Mouse (Mus musculus): ENCODE data around the gene Tgif1.
A peak's percentile ranks its signal among the peaks of the same experiment; 100 is the strongest.
"Not testable (repeated sequence)": the region's sequence is repeated elsewhere in the genome, so short reads cannot be mapped to it uniquely, and the experiment has no call there.

Gene Tgif1

DNA sequence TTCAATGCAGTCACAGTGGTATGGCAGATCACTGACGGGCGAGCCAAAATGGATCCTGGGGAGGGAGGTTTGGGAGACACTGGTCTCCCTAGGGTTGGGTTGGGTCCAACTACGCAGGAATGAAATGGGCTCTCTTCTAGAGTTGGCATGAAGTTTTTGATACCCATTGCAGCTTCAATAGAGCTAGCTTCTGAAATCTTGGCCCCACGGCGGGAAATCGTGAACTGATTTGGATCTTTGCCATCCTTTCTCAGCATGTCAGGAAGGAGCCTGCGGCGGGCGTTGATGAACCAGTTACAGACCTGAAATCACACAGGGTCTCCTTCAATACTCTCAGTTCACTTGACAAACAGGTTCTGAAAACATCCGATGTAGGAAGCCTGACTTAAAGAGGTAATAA lies 8.4 kb downstream of the Tgif1 start:
- DNase-seq (ENCODE audit: low spot score): no peak

DNA sequence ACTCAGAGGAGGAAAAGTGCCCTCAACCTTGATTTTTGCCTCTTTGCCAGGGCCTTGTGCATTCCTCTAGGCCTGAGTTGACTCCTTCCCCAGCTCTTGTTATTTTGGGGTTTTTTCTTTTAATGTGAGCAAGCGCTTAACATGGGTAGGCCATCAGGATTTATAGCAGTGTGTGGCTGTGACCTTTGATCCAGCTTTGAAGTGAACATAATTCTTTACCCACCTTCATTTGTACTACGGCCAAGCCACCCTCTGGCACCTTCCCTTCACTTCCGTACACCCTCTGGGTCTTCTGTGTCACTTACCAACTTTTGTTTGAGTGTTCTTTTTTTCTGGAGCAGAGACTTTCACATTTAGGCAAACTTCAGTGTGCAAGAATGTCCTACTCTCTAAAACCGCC lies 10.1 kb downstream of the Tgif1 start:
- DNase-seq (ENCODE audit: low spot score): no peak

DNA sequence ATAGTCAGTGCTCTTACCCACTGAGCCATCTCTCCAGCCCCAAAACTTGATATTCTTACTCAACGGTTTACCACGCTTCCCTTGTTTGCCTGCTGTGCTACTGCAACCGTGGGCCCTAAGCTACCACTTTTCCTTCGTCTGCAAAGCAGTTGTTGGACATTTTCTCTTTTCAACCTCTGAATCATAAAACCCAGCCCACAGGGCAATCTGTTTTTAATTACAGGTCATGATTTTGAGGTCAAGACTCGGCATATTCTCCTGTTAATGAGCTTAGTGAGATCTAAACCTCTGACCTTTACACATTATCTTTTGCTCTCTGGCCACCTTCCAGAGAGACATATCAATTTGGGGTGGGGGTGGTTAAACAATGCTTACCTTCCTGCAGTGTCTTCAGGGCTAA lies 14.8 kb downstream of the Tgif1 start:
- no peak for DNase-seq (ENCODE audit: low spot score)

DNA sequence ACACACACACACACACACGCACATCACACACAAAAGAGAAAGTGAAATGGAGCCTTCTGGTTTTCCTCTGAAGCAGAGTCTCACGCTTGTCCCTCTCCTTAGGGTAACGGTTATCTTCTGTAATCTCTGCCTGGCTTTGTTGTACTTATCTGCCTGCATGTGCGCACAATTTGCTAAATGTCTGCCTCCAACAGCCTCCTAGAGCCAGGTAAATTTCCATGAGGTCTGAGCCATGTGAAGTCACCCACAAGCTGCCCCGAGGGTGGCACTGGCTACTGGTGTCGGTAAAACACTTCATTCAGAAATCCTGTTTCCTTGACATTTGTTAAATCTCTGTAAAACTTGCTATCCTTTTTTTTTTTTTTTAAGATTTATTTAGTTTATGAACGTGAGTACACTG lies 15.3 kb downstream of the Tgif1 start:
- DNase-seq (ENCODE audit: low spot score): no peak

DNA sequence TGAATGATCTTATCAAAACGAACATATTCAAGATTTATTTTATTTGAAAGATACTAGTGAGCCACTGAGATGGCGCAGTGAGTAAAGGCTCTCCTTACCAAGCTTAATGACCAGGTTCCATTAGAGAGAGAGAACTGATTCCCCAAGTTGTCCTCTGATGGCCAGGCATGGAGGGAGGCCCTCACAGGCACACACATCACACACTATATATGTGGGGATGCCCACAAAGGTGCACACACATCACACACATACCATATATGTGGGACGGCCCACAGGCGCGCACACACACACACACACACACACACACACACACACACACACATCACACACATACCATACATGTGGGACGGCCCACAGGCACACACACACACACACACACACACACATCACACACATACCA lies 15.9 kb downstream of the Tgif1 start:
- not testable (repeated sequence) for DNase-seq (ENCODE audit: low spot score)

DNA sequence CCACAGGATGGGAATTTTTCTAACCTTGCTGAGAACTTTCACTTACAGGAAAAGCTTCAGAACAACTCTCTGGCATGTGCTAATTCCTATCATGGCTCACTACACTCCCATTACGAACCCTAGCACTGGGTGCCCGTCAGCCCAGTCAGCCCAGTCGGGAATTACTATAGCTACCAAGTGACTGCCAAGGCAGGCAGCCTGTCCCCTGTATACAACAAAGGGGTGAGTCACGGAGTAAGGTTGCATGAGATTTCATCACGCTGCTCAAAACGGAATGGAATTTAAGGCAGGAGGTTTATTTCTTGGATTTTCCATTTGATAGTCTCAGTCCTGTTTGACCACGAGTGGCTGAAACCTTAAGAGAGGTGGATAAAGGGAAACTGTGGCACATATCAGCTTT lies 16.5 kb downstream of the Tgif1 start:
- no peak for DNase-seq (ENCODE audit: low spot score)

DNA sequence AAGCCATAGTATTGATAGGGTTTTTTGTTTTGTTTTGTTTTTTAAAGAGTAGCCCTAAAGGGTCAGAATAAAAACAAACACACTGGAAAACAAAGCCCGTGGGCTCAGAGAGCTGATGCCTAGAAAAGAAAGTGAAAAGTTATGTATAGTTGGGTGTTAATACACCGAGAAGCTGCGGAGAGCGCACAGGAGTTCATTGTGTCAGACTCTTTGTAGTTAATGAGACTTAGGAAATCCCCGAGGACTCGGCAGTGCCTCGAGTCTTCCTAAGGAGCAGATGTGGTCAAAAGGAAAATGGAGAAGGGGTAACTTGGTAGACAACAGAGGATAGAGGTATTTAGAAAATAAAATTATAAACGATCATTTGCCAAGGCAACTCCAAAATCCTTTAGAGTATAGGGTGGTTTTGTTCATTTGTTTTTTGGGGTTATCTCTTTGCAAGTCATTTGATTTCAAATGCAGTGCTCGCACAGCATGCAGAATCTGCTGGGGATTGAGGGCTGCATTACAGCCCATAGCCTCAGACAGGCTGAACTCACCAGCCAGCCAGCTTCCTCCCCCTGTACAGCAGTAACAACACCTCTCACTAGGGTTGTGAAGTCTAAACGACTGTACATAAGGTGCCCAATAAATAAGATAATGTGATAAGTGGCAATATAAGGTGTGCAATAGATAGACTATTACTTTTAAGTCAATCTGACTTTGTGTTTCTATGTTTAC lies 18.1 kb downstream of the Tgif1 start:
- no peak for DNase-seq (ENCODE audit: low spot score)

DNA sequence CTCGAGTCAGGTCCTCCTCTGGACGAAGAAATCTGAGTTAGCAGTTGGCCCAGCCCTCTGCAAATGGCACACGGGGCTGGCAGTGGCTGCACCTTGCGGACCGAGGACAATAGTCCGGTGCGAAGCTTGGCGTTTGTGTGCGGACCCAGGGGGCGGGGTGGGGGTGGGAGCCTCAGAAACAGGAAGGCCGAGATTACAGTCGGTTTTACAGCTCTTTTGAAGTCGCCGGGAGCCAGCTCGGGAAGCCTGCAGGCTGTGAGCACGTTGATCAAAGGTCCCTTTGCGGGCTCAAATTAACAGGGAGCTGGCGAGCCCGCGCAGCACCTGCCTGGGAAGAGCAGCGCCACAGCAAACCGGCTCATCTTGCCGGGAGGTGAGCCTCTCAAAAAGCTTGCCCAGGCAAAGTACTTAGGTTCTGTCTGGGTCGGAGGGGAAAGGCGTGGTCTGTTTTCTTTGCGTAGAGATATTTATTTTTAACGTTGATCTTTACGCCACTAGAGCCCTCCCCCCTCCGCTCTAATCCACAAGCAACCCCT lies 18.8 kb downstream of the Tgif1 start:
- no peak for DNase-seq (ENCODE audit: low spot score)

DNA sequence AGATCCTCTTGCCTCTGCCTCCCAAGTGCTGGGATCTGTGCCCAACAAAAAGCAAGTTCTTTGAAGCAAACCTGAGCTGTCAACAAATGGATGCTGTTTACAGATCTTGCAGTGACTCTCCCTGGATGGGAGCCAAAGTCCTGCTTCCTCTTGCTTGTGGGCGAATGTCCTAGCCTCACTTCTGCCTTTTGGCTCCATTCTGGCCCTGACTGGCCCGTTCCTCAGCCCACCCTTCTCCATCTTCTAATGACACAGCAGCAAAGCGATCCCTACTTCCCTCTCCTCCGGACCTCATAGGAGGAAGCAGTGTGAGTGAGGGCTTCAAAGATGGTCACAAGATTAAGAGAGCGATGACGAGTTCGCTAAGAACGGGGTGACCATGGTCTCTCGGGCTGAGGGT lies 20.8 kb downstream of the Tgif1 start:
- no peak for DNase-seq (ENCODE audit: low spot score)

DNA sequence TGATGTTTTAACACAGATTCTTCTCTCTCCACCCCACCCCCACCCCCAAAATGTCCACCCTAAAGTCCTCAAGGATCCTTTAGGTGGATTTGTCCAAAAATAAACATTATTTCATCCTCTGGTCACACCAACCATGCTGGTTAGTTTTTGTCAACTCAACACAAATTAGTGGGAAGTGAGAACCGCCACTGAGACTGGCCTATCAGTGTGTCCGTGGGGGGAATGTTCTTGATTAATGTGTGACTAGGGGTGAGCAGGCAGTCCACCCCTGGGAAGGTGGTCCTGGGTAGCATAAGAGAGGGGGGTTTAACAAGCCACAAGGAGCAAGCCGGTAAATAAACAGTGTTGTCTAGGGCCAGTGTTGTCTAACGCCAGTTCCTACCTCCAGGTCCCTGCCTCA lies 21.8 kb downstream of the Tgif1 start:
- DNase-seq (ENCODE audit: low spot score): no peak

DNA sequence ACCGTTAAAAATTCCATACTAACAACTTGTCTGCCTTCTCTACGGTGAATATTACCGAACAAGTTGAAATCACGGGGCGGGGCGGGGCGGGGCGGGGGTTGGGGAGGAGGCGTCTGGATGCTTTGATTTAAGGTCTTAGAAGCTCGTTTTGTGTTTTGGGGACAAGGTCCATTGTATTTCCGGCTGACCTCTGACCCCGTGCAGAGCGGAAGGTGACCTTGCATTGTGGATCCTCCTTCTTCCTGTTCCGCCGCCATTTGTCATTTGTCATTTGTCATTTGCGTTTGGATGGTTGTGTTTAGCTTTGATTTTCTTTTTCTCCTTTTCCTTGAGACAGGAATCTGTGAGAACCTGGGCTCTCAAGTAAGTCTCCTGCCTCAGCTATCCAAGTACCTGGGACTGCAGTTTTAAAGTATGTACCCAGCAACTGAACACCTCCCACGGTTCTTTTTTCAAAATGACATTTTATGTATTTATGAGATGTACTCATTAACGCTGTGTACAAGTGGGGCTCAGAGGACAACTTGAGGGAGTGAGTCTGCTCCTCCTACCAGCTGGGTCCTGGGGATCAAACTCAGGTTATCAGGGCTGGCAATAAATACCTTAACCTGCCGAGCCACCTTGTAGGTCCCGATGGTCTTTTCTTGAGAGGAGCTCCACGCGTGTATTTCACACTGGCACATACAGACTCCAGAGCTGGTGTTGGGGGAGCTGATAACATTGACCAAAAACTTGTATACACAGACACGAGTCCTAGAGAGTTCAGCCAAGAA lies 23.2 kb downstream of the Tgif1 start:
- no peak for DNase-seq (ENCODE audit: low spot score)

DNA sequence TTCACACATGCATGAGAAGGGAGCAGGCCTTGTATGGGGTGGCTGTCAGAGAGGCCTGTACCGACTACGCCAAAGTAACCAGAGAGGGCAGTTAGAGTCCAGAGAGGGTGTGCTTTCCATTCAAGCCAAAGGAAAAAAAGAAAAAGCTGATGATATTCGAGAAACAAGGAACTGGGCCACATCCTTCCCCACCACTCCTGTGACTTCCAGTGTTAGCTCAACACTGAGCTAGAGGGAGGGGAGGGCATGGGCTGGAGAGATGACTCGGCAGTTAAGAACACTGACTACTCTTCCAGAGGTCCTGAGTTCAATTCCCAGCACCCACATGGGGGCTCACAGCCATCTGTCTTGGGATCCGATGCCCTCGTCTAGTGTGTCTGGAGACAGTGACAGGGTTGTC lies 24.1 kb downstream of the Tgif1 start:
- DNase-seq (ENCODE audit: low spot score): no peak

DNA sequence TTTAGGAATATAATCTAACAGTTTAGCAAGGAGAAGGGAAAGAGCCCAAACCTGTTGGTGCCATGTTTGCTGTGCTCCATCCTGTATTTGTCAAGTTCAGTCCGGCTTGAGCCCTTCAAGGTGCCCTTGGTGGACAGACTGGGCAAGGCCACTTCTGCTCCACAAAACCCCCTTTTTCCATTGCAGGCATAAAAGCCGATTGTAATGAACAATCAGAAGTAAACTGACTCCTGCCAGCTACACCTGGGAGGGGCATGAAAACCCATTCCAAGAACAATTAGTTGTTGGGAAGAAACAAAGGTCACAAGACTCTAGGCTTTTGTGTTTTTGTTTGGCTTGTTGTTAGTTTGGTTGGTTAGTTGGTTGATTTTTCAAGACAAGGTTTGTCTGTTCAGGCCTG lies 24.8 kb downstream of the Tgif1 start:
- DNase-seq (ENCODE audit: low spot score): no peak

DNA sequence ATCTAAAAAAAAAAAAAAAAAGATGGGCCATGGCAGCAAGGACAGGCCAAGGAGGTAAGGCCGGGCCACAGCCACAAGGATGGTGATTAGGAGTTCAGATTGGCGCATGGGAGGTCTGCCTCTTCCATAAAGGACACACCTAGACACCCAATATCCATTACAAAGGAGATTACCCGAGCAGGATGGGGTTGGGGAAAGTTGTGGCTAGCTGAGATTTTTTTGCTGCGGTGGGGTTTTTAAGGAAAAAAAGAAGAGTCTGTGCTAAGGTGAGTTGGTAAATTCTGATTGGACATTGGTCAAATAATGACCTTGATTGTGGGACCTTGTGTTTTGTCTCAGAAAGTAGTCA lies 25.2 kb downstream of the Tgif1 start:
- no peak for DNase-seq (ENCODE audit: low spot score)

DNA sequence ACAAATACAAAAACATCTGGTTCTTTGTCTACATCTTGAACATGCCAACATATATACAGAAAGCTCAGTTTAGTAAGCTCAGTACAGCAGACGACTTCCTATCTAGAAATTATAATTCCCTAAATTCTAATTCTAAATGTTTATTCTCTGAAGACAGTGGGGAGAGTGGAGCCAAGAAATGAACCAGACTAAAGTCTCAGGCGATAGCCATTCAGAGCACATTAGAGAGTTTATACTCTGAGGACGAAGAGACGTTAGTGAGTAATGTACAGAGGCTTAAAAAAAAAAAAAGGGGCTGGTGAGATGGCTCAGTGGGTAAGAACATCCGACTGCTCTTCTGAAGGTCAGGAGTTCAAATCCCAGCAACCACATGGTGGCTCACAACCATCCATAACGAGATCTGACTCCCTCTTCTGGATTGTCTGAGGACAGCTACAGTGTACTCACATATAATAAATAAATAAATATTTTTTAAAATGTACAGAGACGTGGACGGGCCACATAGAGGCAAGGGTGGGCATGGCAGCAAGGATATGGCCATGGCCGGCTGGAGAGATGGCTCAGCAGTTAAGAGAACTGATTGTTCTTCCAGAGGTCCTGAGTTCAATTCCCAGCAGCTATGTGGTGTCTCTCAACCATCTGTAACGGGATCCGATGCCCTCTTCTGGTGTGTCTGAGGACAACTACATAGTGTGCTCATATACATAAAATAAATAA lies 25.7 kb downstream of the Tgif1 start:
- not testable (repeated sequence) for DNase-seq (ENCODE audit: low spot score)

DNA sequence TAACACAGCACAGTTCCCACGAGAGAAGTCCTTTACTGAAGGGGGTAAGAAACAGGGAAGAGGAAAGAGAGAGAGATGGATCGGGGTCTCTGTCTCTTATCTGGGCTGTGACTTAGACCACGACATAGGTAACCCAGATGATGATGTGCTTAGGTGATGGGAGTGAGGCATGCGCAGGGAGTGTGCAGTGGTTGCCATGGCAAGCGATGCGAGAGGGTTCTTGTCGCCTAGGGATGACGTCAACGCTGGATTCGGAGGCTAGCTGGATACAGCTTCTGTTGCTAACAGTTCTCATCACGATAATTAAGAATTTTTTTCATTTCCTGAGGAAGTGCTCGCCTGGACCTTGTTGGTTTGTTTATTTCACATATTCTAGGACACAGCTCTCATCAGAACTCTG lies 27.1 kb downstream of the Tgif1 start:
- DNase-seq (ENCODE audit: low spot score): no peak

DNA sequence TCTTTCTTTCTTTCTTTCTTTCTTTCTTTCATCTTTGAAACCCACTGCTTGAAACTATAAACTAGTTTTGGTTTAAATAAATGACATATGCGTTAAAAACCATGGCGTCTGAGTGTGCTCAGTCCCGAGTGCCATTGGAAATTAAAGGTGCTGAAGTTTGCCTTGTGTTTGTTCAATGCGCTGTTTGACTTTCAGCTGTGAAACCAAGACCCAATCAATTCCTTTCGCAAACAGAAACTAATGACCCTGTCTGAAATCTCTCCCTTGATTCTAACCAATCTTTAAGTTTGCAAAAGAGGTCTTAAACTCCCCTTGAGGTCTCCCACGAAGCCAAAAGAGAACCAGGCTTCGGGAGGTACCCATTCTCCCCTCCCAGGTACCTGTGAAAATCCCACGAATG lies 30.3 kb downstream of the Tgif1 start:
- no peak for DNase-seq (ENCODE audit: low spot score)

DNA sequence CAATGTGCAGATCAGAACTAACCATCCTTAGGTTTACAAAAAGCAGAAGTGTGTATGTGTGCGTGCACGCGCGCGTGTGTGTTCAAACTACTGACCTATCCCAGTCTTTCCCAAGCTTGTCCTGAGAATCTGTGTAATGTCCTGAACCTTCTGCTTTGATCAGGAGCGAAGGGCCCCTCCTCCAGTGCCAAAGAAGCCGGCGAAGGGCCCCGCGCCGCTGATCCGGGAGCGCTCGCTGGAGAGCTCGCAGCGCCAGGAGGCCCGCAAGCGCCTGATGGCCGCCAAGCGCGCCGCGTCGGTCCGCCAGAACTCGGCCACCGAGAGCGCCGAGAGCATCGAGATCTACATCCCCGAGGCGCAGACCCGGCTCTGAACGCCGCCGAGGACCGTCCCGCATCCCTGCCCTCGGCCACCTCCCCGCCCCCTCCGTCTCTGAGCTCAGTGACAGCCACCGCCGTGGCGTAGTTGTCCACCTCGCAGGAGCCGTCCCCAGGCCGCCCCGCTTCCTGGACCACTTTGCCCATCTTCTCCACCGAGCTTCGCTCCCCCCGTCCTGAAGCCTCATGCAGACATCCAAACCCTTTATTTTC lies 35.4 kb downstream of the Tgif1 start:
- no peak for DNase-seq (ENCODE audit: low spot score)

DNA sequence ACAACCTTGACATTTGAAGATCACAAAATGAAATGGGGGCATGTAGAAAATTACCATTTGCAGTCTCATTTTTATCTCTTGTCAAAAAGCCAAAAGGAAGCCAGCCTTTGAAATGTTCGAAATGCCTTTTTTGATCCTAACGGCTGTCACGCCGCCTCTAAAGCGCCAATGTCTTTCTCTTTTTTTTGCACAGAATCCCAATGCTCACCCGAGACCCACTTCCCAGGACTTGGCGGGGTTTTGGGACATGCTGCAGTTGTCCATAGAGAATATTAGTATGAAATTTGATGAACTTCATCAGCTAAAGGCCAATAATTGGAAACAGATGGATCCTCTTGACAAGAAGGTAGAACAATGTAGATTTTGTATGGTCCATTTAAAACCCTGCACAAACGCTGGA lies 38.3 kb downstream of the Tgif1 start:
- no peak for DNase-seq (ENCODE audit: low spot score)

DNA sequence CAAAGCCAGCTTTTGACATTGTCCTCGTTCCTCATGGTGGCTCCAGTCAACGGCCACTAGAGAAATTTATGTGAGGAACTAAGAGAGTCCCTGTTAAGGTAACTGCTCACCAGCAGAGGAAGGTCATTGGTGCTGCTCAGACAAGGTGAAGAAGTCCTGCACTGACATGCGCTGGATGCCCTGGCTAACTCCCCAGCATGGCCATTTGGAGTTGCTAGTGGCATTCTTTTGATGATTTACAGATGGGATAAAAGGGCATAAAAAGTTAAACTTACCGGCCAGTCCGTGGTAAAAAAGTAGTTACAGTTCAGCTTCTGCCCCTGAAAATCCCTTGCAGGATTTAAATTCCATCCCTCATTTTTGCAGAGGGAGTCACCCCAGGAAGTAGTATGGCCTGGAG lies 42.6 kb downstream of the Tgif1 start:
- no peak for DNase-seq (ENCODE audit: low spot score)

DNA sequence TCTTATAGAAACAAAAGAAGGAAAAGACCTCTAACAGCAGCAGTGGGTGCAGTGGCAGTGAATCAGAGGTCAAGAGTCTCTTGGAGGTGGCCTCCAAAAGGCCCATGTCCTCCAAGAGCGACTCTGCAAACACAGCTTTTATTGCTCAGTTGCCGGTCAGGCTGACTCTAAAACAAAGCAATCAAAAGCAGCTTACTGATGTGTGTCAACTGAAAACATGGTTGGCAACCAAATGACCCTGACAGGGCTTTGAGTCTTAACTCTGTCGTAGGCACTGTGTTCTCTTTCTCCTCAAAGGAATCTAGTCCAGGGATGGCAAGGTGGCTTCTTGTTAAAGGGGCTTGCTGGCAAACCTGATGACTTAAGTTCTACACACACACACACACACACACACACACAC lies 43.6 kb downstream of the Tgif1 start:
- peak; percentile 62 for DNase-seq (ENCODE audit: low spot score)

DNA sequence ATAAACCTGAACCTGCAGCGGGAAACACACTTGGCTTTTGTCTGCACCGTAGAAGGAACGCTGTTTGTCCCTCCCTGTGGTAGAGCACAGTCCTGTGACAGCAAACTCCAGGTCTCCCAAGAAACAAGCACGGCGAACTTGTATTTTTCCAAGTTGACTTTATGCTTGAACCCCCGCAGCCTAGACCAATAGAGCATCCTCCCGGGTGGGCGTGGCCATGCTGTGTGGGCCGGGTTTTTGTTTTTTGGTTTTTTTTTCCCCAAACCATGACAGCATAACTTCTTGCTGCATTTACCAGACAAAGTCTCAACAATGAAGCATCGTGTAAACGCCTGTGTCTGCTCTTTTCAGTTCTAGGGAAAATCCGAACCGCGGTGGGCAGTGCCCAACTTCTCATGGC lies 44.5 kb downstream of the Tgif1 start:
- DNase-seq (ENCODE audit: low spot score): peak; percentile 59

DNA sequence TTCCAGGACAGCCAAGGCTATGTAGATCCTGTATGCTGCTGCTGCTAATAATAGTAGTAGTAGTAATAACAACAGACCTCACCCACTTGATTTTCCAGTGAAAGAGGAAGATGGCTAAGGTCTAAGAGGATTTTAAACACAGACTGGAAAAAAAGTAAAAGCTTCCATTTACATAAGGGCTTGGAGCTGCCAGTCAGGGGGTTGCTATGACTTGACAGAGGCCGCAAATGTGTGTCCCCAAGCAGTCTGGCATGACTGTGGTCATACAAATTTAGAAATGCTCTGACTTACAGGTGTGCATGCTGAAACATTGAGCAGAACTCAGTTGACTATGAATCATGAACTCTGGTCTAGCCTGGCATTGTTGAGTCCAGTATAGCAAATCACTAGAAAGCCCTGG lies 45.5 kb downstream of the Tgif1 start:
- DNase-seq (ENCODE audit: low spot score): no peak
